Mouse (Mus musculus): ENCODE measurements at regions not wholly inside any gene's neighbourhood (a gene's known extent, or its start where the extent isn't known, plus 50 kb on each side); places are given as distances from the start of the nearest gene placed in this dataset.

DNA sequence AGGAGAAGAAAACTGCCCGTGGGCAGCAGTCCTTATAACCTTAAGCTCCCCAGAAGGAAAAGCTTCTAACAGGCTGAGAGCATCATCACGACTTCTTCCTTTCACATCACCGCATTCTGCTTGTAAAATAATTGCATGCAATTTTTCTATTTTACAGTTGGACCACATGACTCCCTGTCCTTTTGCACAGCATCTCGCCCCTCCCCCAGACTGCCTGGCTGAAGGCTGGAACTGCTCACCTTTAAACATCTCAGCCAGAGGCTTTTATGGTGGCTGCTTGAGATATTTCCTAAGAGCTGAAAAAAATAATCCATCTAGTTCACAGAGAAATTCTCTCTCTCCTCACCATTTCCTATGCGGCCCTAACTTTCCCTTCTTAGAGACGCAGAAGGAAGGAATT is 164.4 kb upstream of the Itga1 start:
- TF ChIP-seq NRF1 (IDR thresholded peaks at IDR 0.05; ENCODE audit: low read depth, low read length) (no peak), SIN3A (IDR thresholded peaks at IDR 0.05; ENCODE audit: low read length) (no peak), E2F4 (IDR thresholded peaks at IDR 0.05; ENCODE audit: insufficient replicate concordance, low read depth, low read length) (no peak), POLR2A (IDR thresholded peaks at IDR 0.05; ENCODE audit: low read depth, low read length) (no peak)
